Mouse (Mus musculus): ENCODE results near the gene Dtnb. TPM values are rescaled to one million over a fixed set of nuclear protein-coding genes. Genes with fewer than 3 reads are reported as not detected.
"Not testable (repeated sequence)": the region's sequence is repeated elsewhere in the genome, so short reads cannot be mapped to it uniquely, and the experiment has no call there.

The Dtnb gene
- polyA plus RNA-seq (2015; fragmentation: Nextera tagmentation; extraction: Ambion mirVana): 41.3 and 44.8 TPM in 2 replicates

- ATAC-seq (ENCODE audit: low read depth): peak; percentile 88
- WGBS: 2% methylated on average over 58 of the region's 85 CpGs
- Histone ChIP-seq H3K9ac (peak within 1 kb of the TSS; percentile 94), H3K27me3 (no peaks in the 10 kb centered on the region), H3K36me3 (no peaks in the 10 kb centered on the region), H3K4me2 (peak within 1 kb of the TSS; percentile 79), H3K27ac (replicated peaks) (peak within 1 kb of the TSS; percentile 93), H3K9me3 (no peaks in the 10 kb centered on the region), H3K4me1 (replicated peaks) (peaks cover 15% of the 10 kb centered on the region), H3K4me3 (peak within 1 kb of the TSS; percentile 73)
Observed at GRCm38 (mm10) chr12:3571787-3572580, at the start of gene Dtnb. Dtnb (plus strand) TSS chr12:3572381.

DNA sequence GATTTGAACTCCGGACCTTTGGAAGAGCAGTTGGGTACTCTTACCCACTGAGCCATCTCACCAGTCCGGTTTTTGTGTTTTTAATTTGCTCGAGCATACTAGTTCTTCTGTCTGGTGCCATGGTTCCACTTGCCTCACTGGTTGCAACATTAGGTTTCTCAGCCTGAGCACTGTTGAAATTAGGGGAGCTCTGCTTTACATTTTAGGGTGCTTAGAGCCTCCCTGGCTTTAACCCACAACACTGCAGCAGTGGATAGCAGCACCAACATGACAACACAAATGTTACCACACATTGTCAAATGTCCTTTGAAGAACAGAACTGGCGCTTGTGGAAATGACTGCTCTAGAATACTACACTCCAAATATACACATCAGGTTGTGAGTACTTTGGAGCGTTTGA, 46.6 kb upstream of the Dtnb start:
- H3K4me2 ChIP-seq: no peak overlapping the region
- no peak overlapping the region for H3K4me3 ChIP-seq
- 91% methylated on average over 5 of the region's 5 CpGs for WGBS
- H3K9me3 ChIP-seq: no peaks in the 10 kb centered on the region
- no peaks in the 10 kb centered on the region for H3K27me3 ChIP-seq
- H3K36me3 ChIP-seq: no peaks in the 10 kb centered on the region
- H3K27ac ChIP-seq (replicated peaks): no peak overlapping the region
- ATAC-seq (ENCODE audit: low read depth): no peak
- H3K4me1 ChIP-seq (replicated peaks): no peaks in the 10 kb centered on the region
- H3K9ac ChIP-seq: no peak overlapping the region

GRCm38 (mm10) chr12:3535446-3535845, 36.7 kb upstream of the Dtnb start:
- H3K36me3 ChIP-seq; ATAC-seq (ENCODE audit: low read depth); H3K9ac ChIP-seq: not testable (repeated sequence)

GRCm38 (mm10) chr12:3537616-3538015, 34.6 kb upstream of the Dtnb start:
- Histone ChIP-seq H3K27me3 (no peaks in the 10 kb centered on the region), H3K4me2 (no peak overlapping the region), H3K9ac (no peak overlapping the region), H3K9me3 (0 out of 2 replicates have a peak, but pooled peaks cover 1% of the 10 kb centered on the region), H3K36me3 (no peaks in the 10 kb centered on the region), H3K27ac (replicated peaks) (no peak overlapping the region), H3K4me3 (no peak overlapping the region), H3K4me1 (replicated peaks) (0 out of 2 replicates have a peak, but pooled peaks cover 4% of the 10 kb centered on the region)
- WGBS: 67% methylated on average over 3 of the region's 3 CpGs
- ATAC-seq (ENCODE audit: low read depth): peak; percentile 59

More at GRCm38 (mm10) chr12:3535446-3535845, 36.7 kb upstream of the Dtnb start:
- H3K4me1 ChIP-seq (replicated peaks); H3K4me3 ChIP-seq; H3K27me3 ChIP-seq; H3K4me2 ChIP-seq; H3K9me3 ChIP-seq; H3K27ac ChIP-seq (replicated peaks): not testable (repeated sequence)
- whole genome bisulfite sequencing: 90% methylated on average over 1 of the region's 1 CpGs

DNA sequence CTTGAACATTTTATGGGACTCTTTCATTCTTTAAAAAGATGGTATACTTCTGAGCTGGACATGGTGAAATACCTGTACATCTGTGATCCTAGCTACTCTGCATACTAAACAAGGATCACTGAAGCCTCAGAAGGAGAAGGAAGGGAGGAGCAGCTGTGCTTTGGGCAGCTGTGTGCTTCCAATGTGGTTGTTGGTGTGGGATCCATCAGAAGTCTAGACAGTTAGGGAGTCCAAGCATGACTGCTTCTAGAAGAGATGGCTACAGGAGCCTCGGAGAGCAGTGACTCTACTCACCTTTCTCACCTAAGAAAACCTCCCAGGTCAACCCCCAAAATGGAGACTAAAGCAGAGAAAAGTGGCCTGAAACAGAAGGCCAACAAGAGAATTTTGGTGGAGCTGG, 34.1 kb upstream of the Dtnb start:
- Histone ChIP-seq H3K9ac (no peak overlapping the region), H3K27ac (replicated peaks) (no peak overlapping the region), H3K9me3 (no peaks in the 10 kb centered on the region), H3K4me1 (replicated peaks) (0 out of 2 replicates have a peak, but pooled peaks cover 4% of the 10 kb centered on the region), H3K27me3 (no peaks in the 10 kb centered on the region), H3K4me3 (no peak overlapping the region), H3K4me2 (no peak overlapping the region), H3K36me3 (no peaks in the 10 kb centered on the region)
- no peak for ATAC-seq (ENCODE audit: low read depth)
- 81% methylated on average over 1 of the region's 1 CpGs for WGBS

DNA sequence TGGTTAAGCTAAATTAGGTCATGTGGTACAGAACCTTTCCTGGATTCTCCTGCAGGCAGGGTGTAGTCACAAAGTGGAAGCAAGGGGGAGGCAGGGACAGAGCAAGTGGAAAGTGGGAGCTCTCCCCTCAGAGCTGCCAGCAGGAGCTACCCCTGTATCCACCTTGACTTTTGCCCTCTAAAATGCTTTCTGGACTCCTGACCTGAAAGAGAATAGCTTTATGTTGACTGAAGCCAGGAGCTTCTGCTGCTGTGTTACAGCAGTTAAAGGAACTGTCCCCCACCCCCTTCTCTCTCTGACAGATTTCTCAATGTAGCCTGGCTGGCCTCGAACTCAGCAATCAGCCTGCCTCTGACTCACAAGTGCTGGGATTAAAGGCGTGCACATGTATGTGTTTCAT, 32.6 kb upstream of the Dtnb start:
- Histone ChIP-seq H3K4me3 (no peak overlapping the region), H3K27ac (replicated peaks) (no peak overlapping the region), H3K4me1 (replicated peaks) (0 out of 2 replicates have a peak, but pooled peaks cover 4% of the 10 kb centered on the region), H3K4me2 (no peak overlapping the region), H3K36me3 (no peaks in the 10 kb centered on the region), H3K9me3 (no peaks in the 10 kb centered on the region), H3K27me3 (no peaks in the 10 kb centered on the region), H3K9ac (no peak overlapping the region)
- no peak for ATAC-seq (ENCODE audit: low read depth)
- 89% methylated on average over 2 of the region's 2 CpGs for WGBS

DNA sequence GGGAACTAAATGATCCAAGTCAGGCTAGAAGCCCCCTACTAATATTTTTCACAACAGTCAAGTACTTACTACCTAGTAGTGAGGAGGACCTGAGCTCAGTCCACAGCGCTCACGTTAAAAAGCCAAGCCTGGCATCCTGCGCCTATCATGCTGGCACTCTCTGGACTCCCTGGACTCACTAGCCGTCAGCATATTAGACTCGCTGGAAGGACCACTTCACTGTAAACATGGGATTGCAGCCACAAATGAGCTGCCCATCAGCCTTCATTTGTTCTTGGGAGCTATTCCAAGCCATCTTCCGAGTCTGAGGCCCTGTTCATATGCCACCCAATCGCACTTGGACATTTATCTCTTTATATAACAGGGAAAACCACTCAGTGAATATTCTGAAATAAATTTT, 31.3 kb upstream of the Dtnb start:
- H3K4me1 ChIP-seq (replicated peaks): 0 out of 2 replicates have a peak, but pooled peaks cover 4% of the 10 kb centered on the region
- H3K36me3 ChIP-seq: no peaks in the 10 kb centered on the region
- H3K4me3 ChIP-seq: no peak overlapping the region
- H3K27ac ChIP-seq (replicated peaks): no peak overlapping the region
- ATAC-seq (ENCODE audit: low read depth): no peak
- H3K4me2 ChIP-seq: no peak overlapping the region
- H3K9me3 ChIP-seq: no peaks in the 10 kb centered on the region
- no peaks in the 10 kb centered on the region for H3K27me3 ChIP-seq
- WGBS: 93% methylated on average over 7 of the region's 7 CpGs
- H3K9ac ChIP-seq: no peak overlapping the region

DNA sequence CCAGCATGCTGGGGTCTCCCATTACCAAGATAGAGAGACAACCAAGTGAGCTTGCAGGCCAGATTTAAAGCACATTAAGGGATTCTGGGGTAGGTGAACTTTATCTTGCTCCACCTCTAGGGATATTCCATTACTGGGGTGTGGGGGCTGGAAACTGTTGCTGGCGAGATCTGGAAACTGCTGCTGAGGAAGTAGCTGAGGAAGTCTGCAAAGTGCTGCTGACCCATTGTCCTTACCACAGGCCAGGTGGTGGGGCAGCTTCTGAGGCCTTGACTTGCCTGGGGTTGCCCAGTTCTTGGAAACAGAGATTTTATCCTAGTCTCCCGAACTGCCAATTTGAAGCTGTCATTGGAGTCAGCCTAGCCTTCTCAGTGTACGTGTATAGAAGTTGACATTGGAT, 26.7 kb upstream of the Dtnb start:
- ATAC-seq (ENCODE audit: low read depth): no peak
- no peak overlapping the region for H3K27ac ChIP-seq (replicated peaks)
- no peak overlapping the region for H3K9ac ChIP-seq
- no peaks in the 10 kb centered on the region for H3K9me3 ChIP-seq
- peaks cover 4% of the 10 kb centered on the region; the same call in 1 of the 2 replicates for H3K4me1 ChIP-seq (replicated peaks)
- WGBS: 83% methylated on average over 3 of the region's 3 CpGs
- no peak overlapping the region for H3K4me3 ChIP-seq
- no peaks in the 10 kb centered on the region for H3K36me3 ChIP-seq
- H3K27me3 ChIP-seq: no peaks in the 10 kb centered on the region
- H3K4me2 ChIP-seq: no peak overlapping the region

DNA sequence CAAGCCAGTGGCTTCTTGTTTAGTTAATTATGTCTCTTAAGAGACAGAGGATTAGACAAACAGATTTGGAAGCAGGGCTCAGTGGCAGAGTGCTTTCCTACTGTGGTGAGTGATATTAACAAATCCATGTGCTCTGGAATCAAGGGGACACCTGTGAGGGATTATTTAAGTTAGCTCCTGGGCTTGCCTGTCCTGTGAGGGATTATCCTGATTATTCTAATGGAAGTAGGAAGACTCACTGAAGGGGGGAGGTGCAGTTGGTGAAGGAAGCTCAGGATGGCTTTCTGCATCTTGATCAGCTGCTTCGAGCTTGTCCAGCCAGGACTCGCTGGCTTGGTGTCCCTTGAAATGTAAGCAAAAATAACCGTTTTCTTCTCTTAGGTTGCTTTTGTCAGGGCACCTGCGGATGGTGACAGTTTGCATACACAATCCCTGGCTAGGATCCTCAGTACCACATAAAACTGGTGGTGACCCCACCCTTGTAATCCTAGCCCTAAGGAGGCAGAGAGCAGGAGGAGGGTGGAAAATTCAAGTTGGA, 26.0 kb upstream of the Dtnb start:
- Histone ChIP-seq H3K4me1 (replicated peaks) (peaks cover 5% of the 10 kb centered on the region; the same call in 1 of the 2 replicates), H3K9ac (no peak overlapping the region), H3K9me3 (no peaks in the 10 kb centered on the region), H3K27ac (replicated peaks) (no peak overlapping the region), H3K4me3 (no peak overlapping the region), H3K4me2 (no peak overlapping the region), H3K36me3 (no peaks in the 10 kb centered on the region), H3K27me3 (no peaks in the 10 kb centered on the region)
- 55% methylated on average over 4 of the region's 4 CpGs for WGBS
- no peak for ATAC-seq (ENCODE audit: low read depth)

- H3K27ac ChIP-seq (replicated peaks): no peak overlapping the region
- H3K4me3 ChIP-seq: no peak overlapping the region
- no peaks in the 10 kb centered on the region for H3K27me3 ChIP-seq
- H3K4me1 ChIP-seq (replicated peaks): peaks cover 5% of the 10 kb centered on the region; the same call in 1 of the 2 replicates
- H3K4me2 ChIP-seq: no peak overlapping the region
- no peaks in the 10 kb centered on the region for H3K36me3 ChIP-seq
- H3K9ac ChIP-seq: no peak overlapping the region
- no peak for ATAC-seq (ENCODE audit: low read depth)
- WGBS: 49% methylated on average over 6 of the region's 6 CpGs
- no peaks in the 10 kb centered on the region for H3K9me3 ChIP-seq
Observed at GRCm38 (mm10) chr12:3546781-3547180, 25.4 kb upstream of the Dtnb start.

DNA sequence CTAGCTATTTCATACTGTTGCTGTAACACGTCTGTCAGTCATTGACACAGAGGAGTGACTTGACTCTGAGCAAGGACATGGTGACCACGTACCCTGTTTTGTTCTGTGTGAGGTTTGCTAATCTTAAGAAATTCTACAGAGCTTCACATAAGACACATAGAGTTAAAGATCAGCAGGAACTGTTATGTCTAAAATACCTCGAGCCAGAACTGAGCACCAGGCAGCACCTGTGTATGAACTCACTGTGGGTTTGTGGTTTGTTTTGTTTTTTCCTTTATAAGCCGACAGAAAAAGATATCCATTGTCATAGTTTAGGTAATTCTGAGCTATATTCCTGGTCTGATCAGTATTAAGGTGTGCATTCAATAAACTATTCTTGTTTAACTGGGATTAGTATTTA, 24.7 kb upstream of the Dtnb start:
- no peak overlapping the region for H3K27ac ChIP-seq (replicated peaks)
- ATAC-seq (ENCODE audit: low read depth): no peak
- H3K4me3 ChIP-seq: no peak overlapping the region
- H3K4me2 ChIP-seq: no peak overlapping the region
- no peaks in the 10 kb centered on the region for H3K36me3 ChIP-seq
- no peaks in the 10 kb centered on the region for H3K9me3 ChIP-seq
- H3K4me1 ChIP-seq (replicated peaks): peaks cover 5% of the 10 kb centered on the region; the same call in 1 of the 2 replicates
- 67% methylated on average over 4 of the region's 4 CpGs for WGBS
- H3K27me3 ChIP-seq: no peaks in the 10 kb centered on the region
- no peak overlapping the region for H3K9ac ChIP-seq

- H3K9ac ChIP-seq: no peak overlapping the region
- H3K4me3 ChIP-seq: no peak overlapping the region
- no peaks in the 10 kb centered on the region for H3K27me3 ChIP-seq
- 75% methylated on average over 3 of the region's 3 CpGs for WGBS
- no peak overlapping the region for H3K4me2 ChIP-seq
- H3K27ac ChIP-seq (replicated peaks): no peak overlapping the region
- no peaks in the 10 kb centered on the region for H3K36me3 ChIP-seq
- H3K9me3 ChIP-seq: no peaks in the 10 kb centered on the region
- H3K4me1 ChIP-seq (replicated peaks): peaks cover 5% of the 10 kb centered on the region; the same call in 1 of the 2 replicates
- ATAC-seq (ENCODE audit: low read depth): no peak
Observed at GRCm38 (mm10) chr12:3547911-3548310, 24.3 kb upstream of the Dtnb start.
